Mouse (Mus musculus): ENCODE measurements around the gene Cpxm1. TPM values are rescaled to one million over a fixed set of nuclear protein-coding genes. Genes with fewer than 3 reads are reported as not detected.

Gene Cpxm1
- polyA plus RNA-seq, 1 experiment from 2014 or later: 26.3 TPM

DNA sequence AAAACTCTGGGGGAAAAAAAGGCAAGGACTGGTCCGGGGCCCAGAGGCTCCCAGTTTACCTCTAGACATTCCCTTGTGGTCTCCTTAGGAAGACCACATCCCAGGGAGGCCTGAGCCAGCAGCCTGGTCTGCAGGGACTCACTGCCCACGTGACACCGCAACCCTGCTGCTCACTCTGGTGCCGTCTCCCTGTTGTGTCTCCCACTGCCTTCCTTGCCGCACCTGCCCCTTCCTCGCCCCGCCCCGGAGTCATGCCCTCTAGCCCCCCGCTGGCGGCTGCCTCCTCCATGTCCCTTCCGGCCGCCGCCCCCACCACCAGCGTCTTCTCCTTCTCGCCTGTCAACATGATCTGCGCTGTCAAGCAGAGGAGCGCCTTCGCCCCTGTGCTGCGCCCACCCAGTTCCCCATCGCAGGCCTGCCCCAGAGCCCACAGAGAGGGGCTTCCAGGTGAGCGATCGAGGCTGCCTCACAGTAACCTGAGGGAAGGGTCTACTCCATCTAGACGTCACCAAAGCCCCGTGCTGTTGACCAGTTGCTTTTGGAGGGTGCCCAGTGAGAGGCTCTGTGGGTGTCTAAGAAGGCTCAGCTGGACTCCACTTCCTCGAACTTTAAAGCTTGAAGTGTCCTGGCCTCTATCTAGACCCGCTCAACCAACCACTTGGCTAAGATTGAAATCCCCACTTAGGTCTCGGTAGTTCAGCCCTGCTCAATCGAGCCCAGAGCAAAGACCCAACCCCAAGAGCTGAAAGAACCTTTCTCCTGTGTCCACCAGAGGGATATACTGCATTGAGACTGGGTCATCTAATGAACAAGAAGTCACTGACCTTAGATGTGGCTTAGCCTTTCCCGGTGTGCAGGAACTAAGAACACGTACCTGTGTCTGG is 31.9 kb downstream of the Cpxm1 start:
- no peak overlapping the region; the same call in 1 of the 2 replicates for H3K9ac ChIP-seq (ENCODE audit: low read depth, low read length)
- ATAC-seq (replicated peaks; ENCODE audit: low FRiP score) (no peak), DNase-seq (ENCODE audit: low spot score) (no peak)
- H3K4me3 ChIP-seq (ENCODE audit: low read depth, low read length): peak overlapping the region; percentile 42
- no peak overlapping the region for H3K27ac ChIP-seq (ENCODE audit: low read depth, low read length)
- H3K4me2 ChIP-seq: peak overlapping the region; percentile 67
- H3K4me1 ChIP-seq (replicated peaks; ENCODE audit: control insufficient read depth, insufficient read depth, low read length): no peaks in the 10 kb centered on the region
- peaks cover 45% of the 10 kb centered on the region for H3K27me3 ChIP-seq (replicated peaks; ENCODE audit: control insufficient read depth, insufficient read depth, low read length)
- 7% methylated on average over 27 of the region's 30 CpGs for WGBS
- no peaks in the 10 kb centered on the region for H3K9me3 ChIP-seq (ENCODE audit: control insufficient read depth, low read length)
- no peaks in the 10 kb centered on the region for H3K36me3 ChIP-seq (ENCODE audit: control insufficient read depth, insufficient read depth, low read length)

GRCm38 (mm10) chr2:130362511-130363026 is 34.8 kb downstream of the Cpxm1 start:
- no peaks in the 10 kb centered on the region for H3K4me1 ChIP-seq (replicated peaks; ENCODE audit: control insufficient read depth, insufficient read depth, low read length)
- ATAC-seq (replicated peaks; ENCODE audit: low FRiP score): no peak; the same call in 1 of the 2 replicates
- H3K4me3 ChIP-seq (ENCODE audit: low read depth, low read length): 0 out of 2 replicates have a peak overlapping the region, but pooled peaks have one; percentile 11
- H3K27ac ChIP-seq (ENCODE audit: low read depth, low read length): no peak overlapping the region
- H3K36me3 ChIP-seq (ENCODE audit: control insufficient read depth, insufficient read depth, low read length): no peaks in the 10 kb centered on the region
- peaks cover 68% of the 10 kb centered on the region for H3K27me3 ChIP-seq (replicated peaks; ENCODE audit: control insufficient read depth, insufficient read depth, low read length)
- no peak overlapping the region for H3K9ac ChIP-seq (ENCODE audit: low read depth, low read length)
- DNase-seq (ENCODE audit: low spot score): peak; percentile 67
- 5% methylated on average over 14 of the region's 14 CpGs for WGBS
- no peak overlapping the region for H3K4me2 ChIP-seq
- H3K9me3 ChIP-seq (ENCODE audit: control insufficient read depth, low read length): no peaks in the 10 kb centered on the region

DNA sequence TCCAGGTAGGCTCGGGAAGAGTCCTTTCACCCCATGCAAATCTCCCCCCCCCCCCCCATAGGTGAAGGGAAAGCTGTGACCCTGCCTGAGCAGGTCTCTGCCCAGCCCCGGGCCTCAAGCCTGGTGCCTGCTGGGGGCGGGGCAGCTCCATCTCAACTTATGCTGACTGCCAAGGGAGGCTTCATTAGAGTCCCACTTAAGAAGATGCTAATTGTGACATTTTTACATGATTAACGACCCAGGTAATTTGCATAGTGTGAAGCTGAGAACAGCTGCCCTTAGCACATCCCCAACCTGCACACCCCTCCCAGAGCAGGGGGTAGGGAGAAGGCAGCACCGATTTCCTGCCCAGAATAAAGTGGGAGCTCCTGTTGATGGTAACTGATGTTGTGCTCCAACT is 38.5 kb downstream of the Cpxm1 start:
- Histone ChIP-seq H3K36me3 (ENCODE audit: control insufficient read depth, insufficient read depth, low read length) (no peaks in the 10 kb centered on the region), H3K9me3 (ENCODE audit: control insufficient read depth, low read length) (no peaks in the 10 kb centered on the region), H3K27ac (ENCODE audit: low read depth, low read length) (no peak overlapping the region), H3K9ac (ENCODE audit: low read depth, low read length) (no peak overlapping the region), H3K4me3 (ENCODE audit: low read depth, low read length) (no peak overlapping the region), H3K4me1 (replicated peaks; ENCODE audit: control insufficient read depth, insufficient read depth, low read length) (no peaks in the 10 kb centered on the region), H3K27me3 (replicated peaks; ENCODE audit: control insufficient read depth, insufficient read depth, low read length) (peaks cover 59% of the 10 kb centered on the region), H3K4me2 (no peak overlapping the region)
- ATAC-seq (replicated peaks; ENCODE audit: low FRiP score) (no peak), DNase-seq (ENCODE audit: low spot score) (no peak)
- WGBS: 14% methylated on average over 5 of the region's 5 CpGs

- DNase-seq (ENCODE audit: low spot score) (no peak), ATAC-seq (replicated peaks; ENCODE audit: low FRiP score) (no peak)
- Histone ChIP-seq H3K27ac (ENCODE audit: low read depth, low read length) (no peak overlapping the region), H3K4me3 (ENCODE audit: low read depth, low read length) (no peak overlapping the region), H3K9me3 (ENCODE audit: control insufficient read depth, low read length) (no peaks in the 10 kb centered on the region), H3K4me2 (no peak overlapping the region), H3K9ac (ENCODE audit: low read depth, low read length) (no peak overlapping the region), H3K4me1 (replicated peaks; ENCODE audit: control insufficient read depth, insufficient read depth, low read length) (no peaks in the 10 kb centered on the region), H3K27me3 (replicated peaks; ENCODE audit: control insufficient read depth, insufficient read depth, low read length) (peaks cover 46% of the 10 kb centered on the region), H3K36me3 (ENCODE audit: control insufficient read depth, insufficient read depth, low read length) (no peaks in the 10 kb centered on the region)
- 78% methylated on average over 5 of the region's 5 CpGs for WGBS
Measured at GRCm38 (mm10) chr2:130357551-130357950, 39.8 kb downstream of the Cpxm1 start.

GRCm38 (mm10) chr2:130353889-130354288 is 43.5 kb downstream of the Cpxm1 start:
- H3K27me3 ChIP-seq (replicated peaks; ENCODE audit: control insufficient read depth, insufficient read depth, low read length): peaks cover 11% of the 10 kb centered on the region
- H3K9me3 ChIP-seq (ENCODE audit: control insufficient read depth, low read length): no peaks in the 10 kb centered on the region
- WGBS: 65% methylated on average over 3 of the region's 3 CpGs
- H3K27ac ChIP-seq (ENCODE audit: low read depth, low read length): no peak overlapping the region
- H3K4me3 ChIP-seq (ENCODE audit: low read depth, low read length): no peak overlapping the region
- H3K9ac ChIP-seq (ENCODE audit: low read depth, low read length): no peak overlapping the region
- H3K4me2 ChIP-seq: no peak overlapping the region
- H3K4me1 ChIP-seq (replicated peaks; ENCODE audit: control insufficient read depth, insufficient read depth, low read length): no peaks in the 10 kb centered on the region
- no peak for ATAC-seq (replicated peaks; ENCODE audit: low FRiP score)
- no peak for DNase-seq (ENCODE audit: low spot score)
- H3K36me3 ChIP-seq (ENCODE audit: control insufficient read depth, insufficient read depth, low read length): no peaks in the 10 kb centered on the region

DNA sequence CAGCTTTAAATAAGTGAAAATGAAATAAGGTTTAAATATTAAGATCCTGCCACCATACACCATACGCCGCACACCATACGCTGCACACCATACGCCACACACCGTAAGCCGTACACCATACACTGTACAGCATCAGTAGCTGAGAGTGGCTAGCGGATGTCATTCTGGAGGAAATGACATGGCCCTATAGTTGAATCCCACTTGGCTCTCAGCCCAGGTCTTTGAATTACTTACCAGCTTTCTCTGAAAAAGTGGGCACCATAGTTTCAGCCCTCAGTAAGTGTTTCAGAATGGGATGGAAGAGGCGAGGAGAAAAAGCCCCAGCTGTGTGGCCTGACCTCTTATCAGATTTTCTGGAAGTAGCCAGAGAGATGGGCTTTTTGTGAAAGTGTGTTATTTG is 44.0 kb downstream of the Cpxm1 start:
- Histone ChIP-seq H3K4me2 (no peak overlapping the region), H3K9me3 (ENCODE audit: control insufficient read depth, low read length) (no peaks in the 10 kb centered on the region), H3K9ac (ENCODE audit: low read depth, low read length) (no peak overlapping the region), H3K4me1 (replicated peaks; ENCODE audit: control insufficient read depth, insufficient read depth, low read length) (no peaks in the 10 kb centered on the region), H3K27me3 (replicated peaks; ENCODE audit: control insufficient read depth, insufficient read depth, low read length) (peaks cover 6% of the 10 kb centered on the region), H3K4me3 (ENCODE audit: low read depth, low read length) (no peak overlapping the region), H3K27ac (ENCODE audit: low read depth, low read length) (no peak overlapping the region), H3K36me3 (ENCODE audit: control insufficient read depth, insufficient read depth, low read length) (no peaks in the 10 kb centered on the region)
- WGBS: 92% methylated on average over 8 of the region's 8 CpGs
- DNase-seq (ENCODE audit: low spot score) (no peak), ATAC-seq (replicated peaks; ENCODE audit: low FRiP score) (no peak)

DNA sequence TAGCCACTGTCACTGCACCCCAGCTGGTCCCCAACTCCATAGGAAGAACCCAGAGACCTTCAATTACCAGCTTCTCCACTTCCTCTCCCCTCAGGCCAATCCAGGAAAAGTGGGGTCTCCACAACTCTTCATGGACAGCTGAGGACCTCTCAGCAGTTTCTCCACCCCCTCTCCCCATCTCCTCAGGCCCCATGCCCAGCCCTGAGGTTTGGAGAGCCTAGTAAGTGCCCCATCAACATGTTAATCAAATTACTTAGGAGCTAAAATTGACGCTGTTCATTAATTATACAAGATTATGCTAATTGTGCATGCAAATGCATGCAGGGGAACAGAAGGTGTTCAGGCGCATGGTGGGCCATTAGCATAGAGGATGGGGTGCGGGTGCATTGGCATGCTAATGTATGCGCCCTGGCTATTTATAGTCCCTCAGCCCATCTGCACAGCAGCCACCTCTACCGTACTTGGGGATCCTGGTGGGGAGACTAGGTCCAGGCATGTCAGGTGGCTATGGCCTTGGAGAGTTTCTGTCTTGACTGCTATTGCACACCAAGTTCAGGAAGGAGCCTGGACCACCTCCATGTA is 45.5 kb downstream of the Cpxm1 start:
- Histone ChIP-seq H3K4me1 (replicated peaks; ENCODE audit: control insufficient read depth, insufficient read depth, low read length) (no peaks in the 10 kb centered on the region), H3K9ac (ENCODE audit: low read depth, low read length) (no peak overlapping the region), H3K27ac (ENCODE audit: low read depth, low read length) (no peak overlapping the region), H3K27me3 (replicated peaks; ENCODE audit: control insufficient read depth, insufficient read depth, low read length) (peaks cover 2% of the 10 kb centered on the region), H3K4me3 (ENCODE audit: low read depth, low read length) (no peak overlapping the region), H3K9me3 (ENCODE audit: control insufficient read depth, low read length) (no peaks in the 10 kb centered on the region), H3K36me3 (ENCODE audit: control insufficient read depth, insufficient read depth, low read length) (no peaks in the 10 kb centered on the region), H3K4me2 (no peak overlapping the region)
- no peak for ATAC-seq (replicated peaks; ENCODE audit: low FRiP score)
- DNase-seq (ENCODE audit: low spot score): no peak
- 45% methylated on average over 5 of the region's 5 CpGs for WGBS

DNA sequence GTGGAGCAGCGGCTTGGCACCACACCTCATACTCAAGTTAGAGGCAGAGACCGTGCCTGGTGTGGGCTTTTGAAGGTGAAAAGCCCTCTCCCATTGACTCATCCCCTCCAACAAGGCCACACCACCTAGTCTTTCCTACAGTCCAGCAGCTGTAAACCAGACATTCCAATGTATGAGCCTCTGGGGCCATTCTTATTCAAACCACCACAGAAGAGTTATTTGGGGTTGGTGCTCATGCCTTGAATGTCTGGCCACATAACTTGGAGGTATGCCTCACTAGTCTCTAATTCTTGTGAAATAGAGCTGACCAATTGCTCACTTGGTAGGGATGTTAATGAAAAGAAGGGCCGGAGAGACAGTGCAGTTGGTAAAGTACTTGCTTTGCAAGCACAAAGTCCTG is 47.0 kb downstream of the Cpxm1 start:
- Histone ChIP-seq H3K9me3 (ENCODE audit: control insufficient read depth, low read length) (no peaks in the 10 kb centered on the region), H3K27me3 (replicated peaks; ENCODE audit: control insufficient read depth, insufficient read depth, low read length) (no peaks in the 10 kb centered on the region), H3K4me2 (no peak overlapping the region), H3K27ac (ENCODE audit: low read depth, low read length) (no peak overlapping the region), H3K4me3 (ENCODE audit: low read depth, low read length) (no peak overlapping the region), H3K36me3 (ENCODE audit: control insufficient read depth, insufficient read depth, low read length) (no peaks in the 10 kb centered on the region), H3K4me1 (replicated peaks; ENCODE audit: control insufficient read depth, insufficient read depth, low read length) (no peaks in the 10 kb centered on the region), H3K9ac (ENCODE audit: low read depth, low read length) (no peak overlapping the region)
- DNase-seq (ENCODE audit: low spot score) (no peak), ATAC-seq (replicated peaks; ENCODE audit: low FRiP score) (no peak)
- 74% methylated on average over 3 of the region's 3 CpGs for WGBS

Measured in liver, embryonic 11.5 days (tissue).